Mouse (Mus musculus) gonadal fat pad, adult 2 months (tissue): Measurements from ENCODE around the gene Ccdc15. TPM values are rescaled to one million over a fixed set of nuclear protein-coding genes. Genes with fewer than 3 reads are reported as not detected.

Experiments used
- DNase-seq: peaks from one replicate; pipeline ENCODE4 v3.0.0-alpha.2; 2012; ENCODE audit warnings: low read depth
- polyA plus RNA-seq: library from polyadenylated mRNA; depleted of rRNA; stranded (reverse); fragments of >200 nt; gene quantifications from 2 replicates; pipeline ENCODE4 v1.2.3, GENCODE M21; 2012; rRNA removed

Ccdc15 gene
- polyA plus RNA-seq, 1 experiment, result 0.77 TPM

GRCm38 (mm10) chr9:37232201-37233195 is 115.7 kb downstream of the Ccdc15 start:
- no peak for DNase-seq

DNA sequence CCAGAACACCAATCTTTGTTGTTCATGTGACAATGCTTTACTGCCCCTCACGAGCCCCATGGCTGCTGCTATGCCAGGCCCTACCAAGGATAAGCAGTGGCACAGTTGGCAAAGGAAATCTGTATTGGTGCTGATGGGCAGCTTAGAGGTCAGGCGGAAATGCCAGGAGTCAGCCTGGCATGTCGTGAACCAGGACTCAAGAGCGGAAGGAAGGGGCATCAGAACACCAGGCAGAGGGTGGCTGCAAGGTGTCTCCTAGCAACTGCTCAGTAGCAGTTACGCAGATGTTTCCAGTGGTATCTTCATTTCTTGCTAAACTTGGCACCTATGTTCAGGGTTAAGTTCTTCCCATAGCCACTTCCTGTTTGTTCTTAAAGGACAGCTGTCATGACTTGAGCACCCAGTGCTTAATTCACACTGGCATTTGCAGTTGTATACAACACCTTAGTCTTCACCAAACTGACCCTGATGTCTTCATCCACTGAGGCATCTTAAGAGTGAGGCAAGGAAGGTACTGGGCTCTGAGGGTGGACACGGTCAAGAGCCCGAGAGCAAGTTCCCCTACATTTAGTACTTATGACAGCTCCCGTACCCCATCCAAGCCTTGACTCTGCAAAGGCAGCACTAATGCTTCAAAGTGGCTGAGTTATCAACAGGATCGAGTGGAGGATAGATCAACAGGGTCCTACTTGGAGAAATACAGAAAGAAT is 117.6 kb downstream of the Ccdc15 start:
- DNase-seq, result no peak

GRCm38 (mm10) chr9:37229880-37230325 is 118.3 kb downstream of the Ccdc15 start:
- DNase-seq, result no peak

Other genes starting within 250 kb of the Ccdc15 start
- 4.9 and 5.4 TPM in 2 replicates for gene Pknox2, start 201.0 kb downstream of the Ccdc15 start, polyA plus RNA-seq
- gene Tmem218, start 140.2 kb downstream of the Ccdc15 start, polyA plus RNA-seq, result 4.2 and 5.8 TPM in 2 replicates
- 3.2 and 3.9 TPM in 2 replicates for gene Slc37a2, start 92.7 kb downstream of the Ccdc15 start, polyA plus RNA-seq
- 0.32 and 0.51 TPM in 2 replicates for gene Hepacam, start 18.9 kb upstream of the Ccdc15 start, polyA plus RNA-seq
- 27.9 and 34.2 TPM in 2 replicates for gene Robo4, start 53.5 kb upstream of the Ccdc15 start, polyA plus RNA-seq
- 0.25 and 0.34 TPM in 2 replicates for gene Robo3, start 84.8 kb upstream of the Ccdc15 start, polyA plus RNA-seq
- 9.2 and 10.4 TPM in 2 replicates for gene Msantd2, start 140.9 kb upstream of the Ccdc15 start, polyA plus RNA-seq
- 60.9 and 73.5 TPM in 2 replicates for gene Esam, start 179.6 kb upstream of the Ccdc15 start, polyA plus RNA-seq
- 9.4 and 11.8 TPM in 2 replicates for gene Vsig2, start 190.8 kb upstream of the Ccdc15 start, polyA plus RNA-seq
- gene Nrgn, start 204.5 kb upstream of the Ccdc15 start, polyA plus RNA-seq, result 19.3 and 24.3 TPM in 2 replicates
- gene Siae, start 207.3 kb upstream of the Ccdc15 start, polyA plus RNA-seq, result 13.6 and 14.4 TPM in 2 replicates